In the genomic region with DNA sequence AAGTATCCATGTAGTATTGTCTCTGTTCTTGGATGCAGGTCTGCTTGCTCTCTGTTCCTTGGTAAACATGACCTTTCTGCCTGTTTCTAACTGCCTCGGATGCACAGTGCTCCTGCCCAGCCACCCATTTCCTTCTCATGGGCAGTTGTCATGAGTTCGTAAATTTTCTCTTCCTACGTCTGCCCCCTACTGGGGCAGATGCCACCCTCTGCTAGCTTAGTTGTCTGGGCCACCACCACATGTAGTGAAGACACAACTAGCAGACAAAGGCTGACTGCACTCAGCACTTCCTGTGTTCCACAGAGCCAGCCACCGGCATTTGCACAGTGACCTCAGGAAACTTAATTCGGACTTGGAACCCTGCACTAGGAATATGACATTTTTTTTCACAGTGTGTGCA, we compare ENCODE assay signal across 10 mouse cellular contexts. TPM values are rescaled to one million over a fixed set of nuclear protein-coding genes. Genes with fewer than 3 reads are reported as not detected.
"Had no signal": no experiment of that assay in that cellular context is flagged by ENCODE, and none has a peak within 500 bp of the region (broad histone marks: within the 10 kb centered on the region; RNA-seq: fewer than 3 reads in every experiment).

No protein-coding gene starts in this region.

RNA-seq across cellular contexts. Expression of a gene that starts 8.3 kb away (rescaled TPM):
- total RNA-seq: left cerebral cortex, postnatal 4 days; liver, adult 2 months; midbrain, postnatal 0 days had no signal

RNA-seq across cellular contexts. Expression of a gene that starts 19.8 kb away (rescaled TPM):
- total RNA-seq: left cerebral cortex, adult 2 months; left cerebral cortex, adult 8-10 months; left cerebral cortex, postnatal 10 days; left cerebral cortex, postnatal 14 days; left cerebral cortex, postnatal 25 days; left cerebral cortex, postnatal 36 days; liver, adult 2 months; midbrain, postnatal 0 days; monocyte, adult 5-6 weeks had no signal

RNA-seq across cellular contexts. Expression of a gene that starts 39.0 kb away (rescaled TPM):
- total RNA-seq: left cerebral cortex, adult 2 months; left cerebral cortex, adult 8-10 months; left cerebral cortex, postnatal 10 days; left cerebral cortex, postnatal 14 days; left cerebral cortex, postnatal 25 days; left cerebral cortex, postnatal 36 days; left cerebral cortex, postnatal 4 days; liver, adult 2 months; midbrain, postnatal 0 days; monocyte, adult 5-6 weeks had no signal

RNA-seq across cellular contexts. Expression of a gene that starts 52.5 kb away (rescaled TPM):
- total RNA-seq: left cerebral cortex, adult 2 months; left cerebral cortex, postnatal 14 days; left cerebral cortex, postnatal 25 days; left cerebral cortex, postnatal 36 days; midbrain, postnatal 0 days; monocyte, adult 5-6 weeks had no signal
